Mouse (Mus musculus): Measurements from ENCODE around the gene Rab3c. TPM values are rescaled to one million over a fixed set of nuclear protein-coding genes. Genes with fewer than 3 reads are reported as not detected.

The Rab3c gene
- total and polyA plus RNA-seq, 2 experiments from 2014 or later: 106 to 130 TPM

DNA sequence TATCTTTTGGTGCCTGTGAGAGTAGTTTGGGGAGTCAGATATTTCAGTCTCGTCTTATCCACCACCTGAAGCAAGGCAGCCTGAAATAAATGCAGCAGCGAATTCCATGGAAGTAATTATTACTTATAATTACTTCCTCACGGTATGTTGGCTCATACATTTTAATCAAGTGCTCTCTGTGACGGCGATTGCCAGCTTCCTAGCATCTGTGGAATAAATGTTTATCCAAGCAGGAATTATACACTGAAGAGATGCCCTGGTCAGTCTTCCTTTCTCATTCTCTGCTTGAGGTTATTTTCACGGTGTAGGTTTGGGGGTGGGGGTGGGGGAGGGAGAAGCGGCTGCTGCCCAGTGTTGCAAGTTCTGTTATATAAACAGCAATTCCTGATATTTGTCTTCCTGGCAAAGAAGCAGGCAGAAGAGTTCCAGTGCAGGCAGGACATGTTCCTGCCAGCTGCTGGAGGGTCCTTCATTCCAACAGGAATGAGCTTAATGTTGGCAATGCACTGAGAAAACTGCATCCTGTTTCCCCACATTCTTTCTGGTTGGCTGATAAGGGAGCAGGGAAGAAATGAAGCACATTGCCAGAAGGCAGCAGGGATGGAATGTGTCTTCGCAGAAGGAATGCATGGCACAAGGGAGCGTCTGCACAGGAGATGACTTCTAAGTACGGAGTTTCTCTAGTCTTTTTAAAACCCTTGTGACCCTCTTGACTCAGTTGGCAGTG, 43.4 kb downstream of the Rab3c start:
- Histone ChIP-seq H3K36me3 (ENCODE audit: insufficient read depth) (no peaks in the 10 kb centered on the region; the same call in 1 of the 2 replicates), H3K27ac (ENCODE audit: low read depth, low read length) (no peak overlapping the region), H3K4me1 (ENCODE audit: insufficient read depth) (peaks cover 6% of the 10 kb centered on the region; the same call in 1 of the 2 replicates), H3K9me3 (ENCODE audit: low read length) (no peaks in the 10 kb centered on the region), H3K9ac (no peak overlapping the region), H3K4me2 (ENCODE audit: low read depth) (no peak overlapping the region), H3K27me3 (ENCODE audit: insufficient read depth, low read length) (no peaks in the 10 kb centered on the region), H3K4me3 (ENCODE audit: low read depth, low read length) (no peak overlapping the region)
- peak; percentile 39 for DNase-seq
- 20% methylated on average over 10 of the region's 10 CpGs for WGBS
- no peak for TF ChIP-seq CTCF (IDR thresholded peaks at IDR 0.05; ENCODE audit: low read depth)
- ATAC-seq: peak; percentile 43

DNA sequence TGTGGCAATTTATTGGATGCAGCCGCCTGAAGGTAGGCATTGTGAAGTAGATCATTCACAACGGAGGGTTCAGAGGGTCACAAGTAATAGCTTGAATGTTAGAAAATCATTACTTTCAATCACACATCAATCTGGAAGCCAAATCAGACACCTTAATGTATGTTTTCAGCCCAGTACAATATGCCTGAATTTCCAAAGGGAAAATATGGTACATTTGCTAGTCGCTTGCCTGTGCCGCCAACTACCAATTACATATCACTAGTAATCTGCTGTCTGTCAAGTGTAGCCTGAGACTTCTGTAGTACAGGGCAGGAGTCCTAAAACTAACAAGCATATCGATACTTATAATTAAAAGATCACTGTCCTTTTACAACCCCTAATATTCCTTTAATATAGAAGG, 47.4 kb downstream of the Rab3c start:
- TF ChIP-seq CTCF (IDR thresholded peaks at IDR 0.05; ENCODE audit: low read depth): no peak
- Histone ChIP-seq H3K9me3 (ENCODE audit: low read length) (no peaks in the 10 kb centered on the region), H3K4me2 (ENCODE audit: low read depth) (no peak overlapping the region), H3K9ac (no peak overlapping the region), H3K27ac (ENCODE audit: low read depth, low read length) (no peak overlapping the region), H3K36me3 (ENCODE audit: insufficient read depth) (no peaks in the 10 kb centered on the region; the same call in 1 of the 2 replicates), H3K4me3 (ENCODE audit: low read depth, low read length) (no peak overlapping the region), H3K27me3 (ENCODE audit: insufficient read depth, low read length) (no peaks in the 10 kb centered on the region), H3K4me1 (ENCODE audit: insufficient read depth) (peaks cover 3% of the 10 kb centered on the region; the same call in 1 of the 2 replicates)
- ATAC-seq: peak; percentile 42; the same call in 1 of the 2 replicates
- DNase-seq: no peak
- 74% methylated on average over 5 of the region's 5 CpGs for WGBS

DNA sequence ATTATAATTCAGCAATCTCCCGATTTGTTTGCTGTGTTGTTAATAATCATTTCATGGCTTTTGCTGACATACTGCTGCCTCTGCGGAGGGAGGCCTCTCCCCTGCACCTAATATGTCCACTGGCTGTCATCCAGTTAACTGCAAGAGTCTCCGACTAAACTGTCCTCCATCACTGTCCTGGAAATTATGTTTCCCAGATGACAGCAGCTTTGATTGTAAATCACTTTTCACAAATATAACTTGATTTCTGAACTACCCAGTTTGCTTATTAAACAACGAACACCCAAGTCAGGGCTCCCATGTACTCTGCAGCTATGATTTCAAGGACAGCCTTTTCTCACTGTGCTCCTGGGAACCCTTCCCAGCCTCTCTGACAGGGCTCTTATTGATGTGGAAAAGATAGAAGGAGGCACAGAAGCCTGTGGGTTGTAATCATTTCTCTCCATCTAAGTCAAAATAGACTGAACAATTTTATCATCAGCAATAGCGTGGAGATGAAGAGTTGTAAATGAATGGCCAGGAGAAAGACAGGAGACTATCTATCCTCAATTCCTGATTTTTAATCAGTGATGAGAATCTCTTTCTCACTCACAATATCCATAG, 49.6 kb downstream of the Rab3c start:
- no peak overlapping the region for H3K9ac ChIP-seq
- H3K9me3 ChIP-seq (ENCODE audit: low read length): no peaks in the 10 kb centered on the region
- no peak overlapping the region for H3K4me3 ChIP-seq (ENCODE audit: low read depth, low read length)
- 77% methylated on average over 5 of the region's 5 CpGs for WGBS
- ATAC-seq: no peak
- TF ChIP-seq CTCF (IDR thresholded peaks at IDR 0.05; ENCODE audit: low read depth): no peak
- H3K4me2 ChIP-seq (ENCODE audit: low read depth): no peak overlapping the region
- H3K27me3 ChIP-seq (ENCODE audit: insufficient read depth, low read length): no peaks in the 10 kb centered on the region
- H3K4me1 ChIP-seq (ENCODE audit: insufficient read depth): no peaks in the 10 kb centered on the region
- no peak for DNase-seq
- H3K27ac ChIP-seq (ENCODE audit: low read depth, low read length): no peak overlapping the region
- H3K36me3 ChIP-seq (ENCODE audit: insufficient read depth): no peaks in the 10 kb centered on the region; the same call in 1 of the 2 replicates

DNA sequence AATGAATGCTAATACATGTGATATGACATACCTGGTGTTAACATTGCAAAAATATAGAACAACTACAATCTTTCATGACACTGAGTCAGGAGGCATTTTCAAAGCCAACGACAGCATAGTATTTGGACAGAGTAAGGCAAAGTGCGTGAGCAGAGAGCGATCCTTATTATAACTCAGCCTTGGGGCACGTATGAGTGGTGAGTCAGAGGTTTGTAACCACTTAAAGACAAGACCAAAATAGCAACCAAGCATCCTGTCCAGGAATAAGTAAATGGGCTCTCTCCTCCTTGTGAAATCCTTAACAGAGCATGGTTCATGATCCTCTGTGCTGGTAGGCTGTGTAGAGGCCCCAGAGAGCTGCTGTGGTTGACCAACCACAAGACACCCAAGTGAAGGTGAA, 50.8 kb downstream of the Rab3c start:
- WGBS: 89% methylated on average over 4 of the region's 4 CpGs
- no peaks in the 10 kb centered on the region for H3K9me3 ChIP-seq (ENCODE audit: low read length)
- H3K27me3 ChIP-seq (ENCODE audit: insufficient read depth, low read length): no peaks in the 10 kb centered on the region
- no peak overlapping the region for H3K9ac ChIP-seq
- H3K4me3 ChIP-seq (ENCODE audit: low read depth, low read length): no peak overlapping the region
- DNase-seq (no peak), ATAC-seq (no peak)
- no peak for TF ChIP-seq CTCF (IDR thresholded peaks at IDR 0.05; ENCODE audit: low read depth)
- H3K4me1 ChIP-seq (ENCODE audit: insufficient read depth): no peaks in the 10 kb centered on the region
- H3K4me2 ChIP-seq (ENCODE audit: low read depth): no peak overlapping the region
- H3K27ac ChIP-seq (ENCODE audit: low read depth, low read length): no peak overlapping the region
- no peaks in the 10 kb centered on the region; the same call in 1 of the 2 replicates for H3K36me3 ChIP-seq (ENCODE audit: insufficient read depth)

DNA sequence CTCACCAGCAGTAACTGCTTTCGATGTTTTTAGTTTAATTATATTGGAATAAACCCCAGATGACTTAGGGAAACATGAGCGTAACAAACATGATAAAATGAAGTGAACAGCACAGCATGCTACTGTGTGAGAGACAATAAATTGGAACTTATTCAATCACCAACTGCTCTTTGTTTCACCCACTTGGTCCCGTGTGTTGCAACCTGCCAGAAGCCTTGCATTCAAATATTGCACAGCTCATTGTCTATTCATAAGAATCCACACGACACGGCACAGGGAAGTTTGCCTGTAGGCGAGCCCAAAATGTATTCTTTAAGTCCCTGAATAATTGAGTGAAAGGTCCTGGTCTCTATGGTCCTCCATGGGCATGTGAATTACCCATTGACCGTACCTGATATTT, 61.6 kb downstream of the Rab3c start:
- Histone ChIP-seq H3K4me1 (ENCODE audit: insufficient read depth) (no peaks in the 10 kb centered on the region), H3K9me3 (ENCODE audit: low read length) (no peaks in the 10 kb centered on the region), H3K9ac (no peak overlapping the region), H3K27me3 (ENCODE audit: insufficient read depth, low read length) (no peaks in the 10 kb centered on the region), H3K4me2 (ENCODE audit: low read depth) (no peak overlapping the region), H3K4me3 (ENCODE audit: low read depth, low read length) (no peak overlapping the region), H3K36me3 (ENCODE audit: insufficient read depth) (no peaks in the 10 kb centered on the region), H3K27ac (ENCODE audit: low read depth, low read length) (no peak overlapping the region)
- 41% methylated on average over 7 of the region's 7 CpGs for WGBS
- no peak for TF ChIP-seq CTCF (IDR thresholded peaks at IDR 0.05; ENCODE audit: low read depth)
- ATAC-seq: peak; percentile 27; the same call in 1 of the 2 replicates
- no peak for DNase-seq

DNA sequence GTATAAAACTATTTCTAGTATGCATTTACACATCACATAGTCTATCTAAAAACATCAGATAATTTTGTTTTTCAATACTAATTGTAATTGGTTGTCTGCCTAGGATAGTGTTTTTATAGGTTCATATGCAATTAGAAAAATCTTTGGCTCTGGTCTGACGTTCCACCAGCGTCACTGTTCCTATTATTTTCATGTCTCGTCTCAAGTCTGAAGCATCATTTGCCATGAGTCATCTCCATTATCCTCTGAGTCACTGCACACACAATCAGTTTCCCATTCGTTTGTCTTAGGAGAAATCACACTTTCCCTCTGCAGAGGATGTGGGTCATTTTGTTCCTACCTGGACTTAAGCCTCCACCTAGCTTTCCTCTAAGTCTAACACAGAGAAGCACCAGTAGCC, 62.3 kb downstream of the Rab3c start:
- Histone ChIP-seq H3K27me3 (ENCODE audit: insufficient read depth, low read length) (no peaks in the 10 kb centered on the region), H3K9me3 (ENCODE audit: low read length) (no peaks in the 10 kb centered on the region), H3K36me3 (ENCODE audit: insufficient read depth) (no peaks in the 10 kb centered on the region), H3K4me3 (ENCODE audit: low read depth, low read length) (no peak overlapping the region), H3K27ac (ENCODE audit: low read depth, low read length) (no peak overlapping the region), H3K9ac (no peak overlapping the region), H3K4me2 (ENCODE audit: low read depth) (no peak overlapping the region), H3K4me1 (ENCODE audit: insufficient read depth) (no peaks in the 10 kb centered on the region)
- no peak for DNase-seq
- 51% methylated on average over 4 of the region's 4 CpGs for WGBS
- no peak for ATAC-seq
- no peak for TF ChIP-seq CTCF (IDR thresholded peaks at IDR 0.05; ENCODE audit: low read depth)

DNA sequence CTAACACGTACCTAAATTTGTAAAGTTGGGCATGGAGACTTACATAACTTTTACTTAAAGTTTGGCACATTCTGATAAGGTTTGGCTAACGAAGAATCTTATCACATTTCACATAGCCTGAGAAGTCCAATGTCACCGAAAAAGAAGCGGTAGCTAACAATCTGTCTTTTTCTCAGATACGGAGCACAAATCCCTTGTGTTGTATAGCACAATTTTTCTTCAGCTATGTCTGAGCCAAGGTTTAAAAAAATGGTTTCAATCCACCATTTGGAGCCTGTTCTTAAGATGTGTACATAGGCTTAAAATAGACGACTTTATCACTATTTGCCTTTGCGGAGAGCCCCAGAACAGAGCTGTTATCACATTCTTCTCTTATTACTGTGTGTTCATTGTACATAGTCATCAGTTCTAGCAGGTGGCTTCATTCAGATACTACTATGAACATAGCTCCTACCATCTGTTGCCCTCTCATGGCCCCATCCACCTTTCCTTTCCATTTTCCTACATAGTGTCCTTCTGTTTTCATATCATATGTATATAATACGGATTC, 69.2 kb downstream of the Rab3c start:
- no peak overlapping the region for H3K27ac ChIP-seq (ENCODE audit: low read depth, low read length)
- no peak overlapping the region for H3K4me2 ChIP-seq (ENCODE audit: low read depth)
- no peak overlapping the region for H3K4me3 ChIP-seq (ENCODE audit: low read depth, low read length)
- H3K27me3 ChIP-seq (ENCODE audit: insufficient read depth, low read length): no peaks in the 10 kb centered on the region
- DNase-seq: peak; percentile 55
- H3K36me3 ChIP-seq (ENCODE audit: insufficient read depth): no peaks in the 10 kb centered on the region
- ATAC-seq: peak; percentile 86
- H3K9ac ChIP-seq: no peak overlapping the region
- no peak for TF ChIP-seq CTCF (IDR thresholded peaks at IDR 0.05; ENCODE audit: low read depth)
- WGBS: 71% methylated on average over 8 of the region's 8 CpGs
- H3K4me1 ChIP-seq (ENCODE audit: insufficient read depth): peaks cover 5% of the 10 kb centered on the region
- no peaks in the 10 kb centered on the region for H3K9me3 ChIP-seq (ENCODE audit: low read length)

All from forebrain, postnatal 0 days (tissue).